Mouse (Mus musculus): Measurements from ENCODE around the gene Kalrn. TPM values are rescaled to one million over a fixed set of nuclear protein-coding genes. Genes with fewer than 3 reads are reported as not detected.

Kalrn gene
- polyA plus RNA-seq, 1 experiment = 309 TPM

DNA sequence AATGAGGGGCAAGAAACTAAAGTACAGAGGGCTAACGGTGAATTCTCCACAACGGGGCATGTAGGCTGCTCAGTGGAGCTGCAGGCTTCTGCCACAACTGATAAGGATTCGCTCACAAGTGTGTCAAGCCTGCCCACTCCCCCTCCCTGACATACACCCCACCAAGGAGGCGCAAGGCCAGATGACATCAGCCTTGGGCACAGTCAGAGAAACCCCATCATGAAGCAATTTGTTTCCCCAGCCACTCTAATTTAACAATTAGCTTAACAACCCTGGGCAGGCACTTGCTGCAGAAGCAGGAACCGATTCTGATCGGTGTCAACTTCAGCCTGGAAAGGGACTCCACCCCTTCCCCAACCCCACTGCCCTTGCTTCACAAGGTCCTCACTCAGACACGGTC is 38.2 kb downstream of the Kalrn start:
- H3K9me3 ChIP-seq = no peaks in the 10 kb centered on the region
- no peak for TF ChIP-seq FLI1 (IDR thresholded peaks at IDR 0.05; ENCODE audit: low read length)
- no peak for TF ChIP-seq GATA1 (IDR thresholded peaks at IDR 0.05; ENCODE audit: borderline replicate concordance, low read length)
- H3K36me3 ChIP-seq (replicated peaks; ENCODE audit: low read length) = no peaks in the 10 kb centered on the region
- peak overlapping the region; percentile 6 for H3K4me3 ChIP-seq (replicated peaks)
- H3K4me1 ChIP-seq = peaks cover 33% of the 10 kb centered on the region
- peaks cover 20% of the 10 kb centered on the region for H3K27me3 ChIP-seq (replicated peaks)

DNA sequence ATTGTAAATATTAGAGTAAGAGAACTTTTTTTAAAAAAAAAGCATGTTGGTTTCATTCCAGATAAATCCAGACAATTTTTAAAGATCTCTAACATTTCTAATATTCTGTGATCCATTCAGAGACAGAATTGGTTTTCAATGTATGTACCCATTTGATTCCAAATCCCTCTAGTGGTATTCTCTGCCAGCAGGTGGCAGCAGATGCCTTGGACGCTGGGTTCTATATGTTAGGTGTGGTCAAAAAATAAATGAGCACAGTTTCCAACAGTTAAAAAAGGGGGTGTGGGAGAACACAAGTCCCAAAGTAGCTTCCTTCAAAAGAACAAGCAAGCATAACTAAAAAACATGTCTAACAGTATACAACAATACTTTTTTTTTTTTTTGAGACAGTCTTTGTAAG is 41.8 kb downstream of the Kalrn start:
- H3K9me3 ChIP-seq = no peaks in the 10 kb centered on the region
- H3K4me1 ChIP-seq = peaks cover 67% of the 10 kb centered on the region
- H3K36me3 ChIP-seq (replicated peaks; ENCODE audit: low read length) = no peaks in the 10 kb centered on the region
- no peak for TF ChIP-seq FLI1 (IDR thresholded peaks at IDR 0.05; ENCODE audit: low read length)
- TF ChIP-seq GATA1 (IDR thresholded peaks at IDR 0.05; ENCODE audit: borderline replicate concordance, low read length) = no peak
- peaks cover 1% of the 10 kb centered on the region for H3K27me3 ChIP-seq (replicated peaks)
- no peak overlapping the region for H3K4me3 ChIP-seq (replicated peaks)

DNA sequence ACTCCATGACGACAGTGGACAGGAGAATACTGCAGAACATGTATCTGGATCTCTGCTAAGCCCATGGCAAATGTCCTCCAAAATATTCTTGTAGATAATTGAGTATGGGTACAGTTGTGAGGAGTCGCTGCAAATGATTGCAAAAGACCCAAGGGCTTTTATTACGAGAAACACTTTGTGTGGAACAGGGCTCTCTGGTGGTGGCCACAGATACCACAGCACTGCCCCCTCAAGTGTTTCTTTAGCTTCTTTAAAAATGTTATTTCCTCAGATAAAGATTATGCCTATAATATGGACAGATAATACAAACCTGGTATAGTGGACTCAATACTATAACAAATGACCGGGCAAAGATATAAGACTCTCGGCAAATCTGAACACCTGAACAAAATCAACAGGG is 43.3 kb downstream of the Kalrn start:
- TF ChIP-seq FLI1 (IDR thresholded peaks at IDR 0.05; ENCODE audit: low read length) = no peak
- no peak overlapping the region for H3K4me3 ChIP-seq (replicated peaks)
- peaks cover 6% of the 10 kb centered on the region for H3K27me3 ChIP-seq (replicated peaks)
- peaks cover 71% of the 10 kb centered on the region for H3K4me1 ChIP-seq
- no peaks in the 10 kb centered on the region for H3K36me3 ChIP-seq (replicated peaks; ENCODE audit: low read length)
- H3K9me3 ChIP-seq = no peaks in the 10 kb centered on the region

DNA sequence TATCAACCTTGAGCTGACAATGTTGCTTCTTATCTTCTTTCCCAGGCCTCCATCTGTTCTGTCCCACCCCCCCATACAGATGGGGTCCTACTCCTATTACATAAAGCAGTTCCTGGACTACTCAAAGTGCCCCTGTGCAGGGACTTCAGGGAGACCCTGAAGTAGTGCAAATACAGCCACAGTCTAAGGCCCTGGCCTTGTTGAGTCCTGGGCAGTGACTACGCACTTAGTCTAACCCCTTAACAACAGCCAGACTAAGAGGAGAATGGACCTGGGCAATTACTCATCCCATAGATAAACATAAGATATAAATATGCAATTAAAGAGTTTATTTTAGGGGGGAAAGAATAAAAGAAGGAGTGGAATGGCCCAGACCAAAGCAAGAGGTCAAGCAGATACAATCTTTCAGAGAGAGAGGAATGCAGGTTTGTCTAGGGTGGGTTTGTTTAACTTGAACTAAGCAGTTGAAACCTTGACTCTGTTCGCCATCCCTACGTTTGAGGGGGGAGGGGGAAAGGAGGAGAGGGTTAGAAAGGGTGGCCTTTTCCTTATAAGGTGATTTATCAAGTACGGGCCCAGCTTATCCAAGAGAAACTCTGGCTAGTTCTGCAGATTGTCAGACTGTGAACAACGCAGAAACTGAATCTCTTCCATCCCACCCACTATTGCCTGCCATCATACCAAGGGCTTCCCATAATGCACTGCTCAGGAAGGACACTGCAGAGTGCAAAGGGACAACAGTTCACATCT is 44.9 kb downstream of the Kalrn start:
- TF ChIP-seq FLI1 (IDR thresholded peaks at IDR 0.05; ENCODE audit: low read length) (no peak), GATA1 (IDR thresholded peaks at IDR 0.05; ENCODE audit: borderline replicate concordance, low read length) (no peak)
- H3K9me3 ChIP-seq = no peaks in the 10 kb centered on the region
- H3K4me1 ChIP-seq = peaks cover 55% of the 10 kb centered on the region
- peaks cover 6% of the 10 kb centered on the region for H3K27me3 ChIP-seq (replicated peaks)
- no peaks in the 10 kb centered on the region for H3K36me3 ChIP-seq (replicated peaks; ENCODE audit: low read length)
- H3K4me3 ChIP-seq (replicated peaks) = no peak overlapping the region

DNA sequence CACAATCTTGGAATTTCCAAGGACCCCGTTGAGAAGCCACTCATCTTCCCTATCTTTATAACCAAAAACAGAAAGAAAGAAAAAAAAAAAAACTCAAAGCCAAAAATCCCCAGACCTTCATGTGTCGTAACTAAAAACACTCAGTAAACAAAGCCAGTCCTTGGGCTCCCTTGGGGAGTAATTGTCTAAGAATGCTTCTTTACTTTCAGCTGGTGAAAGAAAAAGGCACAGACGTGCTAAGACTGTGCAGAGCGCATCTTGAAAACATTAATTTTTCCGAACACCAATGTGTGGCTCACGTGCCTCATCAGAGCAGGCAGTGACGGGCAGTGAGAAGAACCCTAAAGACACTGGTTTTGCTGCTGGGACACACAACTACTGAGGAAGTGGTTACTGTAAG is 47.0 kb downstream of the Kalrn start:
- TF ChIP-seq GATA1 (IDR thresholded peaks at IDR 0.05; ENCODE audit: borderline replicate concordance, low read length) = no peak
- TF ChIP-seq FLI1 (IDR thresholded peaks at IDR 0.05; ENCODE audit: low read length) = no peak
- Histone ChIP-seq H3K36me3 (replicated peaks; ENCODE audit: low read length) (no peaks in the 10 kb centered on the region), H3K4me1 (peaks cover 55% of the 10 kb centered on the region), H3K9me3 (no peaks in the 10 kb centered on the region), H3K27me3 (replicated peaks) (peaks cover 6% of the 10 kb centered on the region), H3K4me3 (replicated peaks) (no peak overlapping the region)

DNA sequence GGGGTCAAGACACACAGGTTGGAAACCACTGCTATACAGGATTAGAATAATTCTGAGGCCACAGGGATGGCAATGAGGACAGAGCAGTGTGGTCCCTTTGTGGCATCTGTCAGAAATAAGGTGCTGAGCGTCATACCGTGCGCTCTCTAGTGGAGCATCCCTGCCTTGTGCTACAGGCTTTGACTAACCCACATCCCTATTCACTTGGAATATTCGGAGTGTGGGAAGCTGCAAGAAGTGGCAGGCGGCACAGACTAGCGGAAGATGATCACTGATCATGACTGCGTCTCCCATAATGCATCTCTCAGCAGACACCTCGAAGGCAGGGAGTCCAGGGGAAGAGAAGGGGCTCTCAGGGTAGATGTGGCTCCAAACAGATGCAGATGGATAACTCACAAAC is 47.5 kb downstream of the Kalrn start:
- no peaks in the 10 kb centered on the region for H3K36me3 ChIP-seq (replicated peaks; ENCODE audit: low read length)
- peaks cover 6% of the 10 kb centered on the region for H3K27me3 ChIP-seq (replicated peaks)

DNA sequence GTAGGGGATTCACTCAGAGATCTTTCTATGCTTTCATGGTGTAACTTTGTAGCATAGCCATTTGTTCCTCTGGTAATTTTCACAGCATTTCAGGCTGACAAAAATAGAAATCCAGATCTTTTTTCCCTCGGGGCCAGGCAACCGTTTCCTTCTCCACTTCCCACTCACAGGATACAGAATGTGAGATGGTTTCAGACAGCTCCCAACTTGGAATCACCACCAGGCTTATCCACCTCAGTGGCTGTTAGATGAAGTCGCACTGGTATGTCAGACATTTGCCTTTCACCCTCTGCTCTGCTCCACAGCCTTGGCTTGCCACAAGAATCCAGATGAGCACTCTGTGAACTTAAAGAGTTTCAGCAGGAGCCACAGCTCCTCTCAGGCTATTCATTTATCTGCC is 48.1 kb downstream of the Kalrn start:
- peaks cover 49% of the 10 kb centered on the region for H3K4me1 ChIP-seq
- H3K36me3 ChIP-seq (replicated peaks; ENCODE audit: low read length) = no peaks in the 10 kb centered on the region
- no peak for TF ChIP-seq GATA1 (IDR thresholded peaks at IDR 0.05; ENCODE audit: borderline replicate concordance, low read length)
- TF ChIP-seq FLI1 (IDR thresholded peaks at IDR 0.05; ENCODE audit: low read length) = no peak
- peaks cover 6% of the 10 kb centered on the region for H3K27me3 ChIP-seq (replicated peaks)
- H3K9me3 ChIP-seq = no peaks in the 10 kb centered on the region
- H3K4me3 ChIP-seq (replicated peaks) = no peak overlapping the region

More for the DNA sequence above, 47.5 kb downstream of the Kalrn start:
- Histone ChIP-seq H3K9me3 (no peaks in the 10 kb centered on the region), H3K4me1 (peaks cover 53% of the 10 kb centered on the region), H3K4me3 (replicated peaks) (no peak overlapping the region)
- TF ChIP-seq GATA1 (IDR thresholded peaks at IDR 0.05; ENCODE audit: borderline replicate concordance, low read length) = no peak
- TF ChIP-seq FLI1 (IDR thresholded peaks at IDR 0.05; ENCODE audit: low read length) = no peak

DNA sequence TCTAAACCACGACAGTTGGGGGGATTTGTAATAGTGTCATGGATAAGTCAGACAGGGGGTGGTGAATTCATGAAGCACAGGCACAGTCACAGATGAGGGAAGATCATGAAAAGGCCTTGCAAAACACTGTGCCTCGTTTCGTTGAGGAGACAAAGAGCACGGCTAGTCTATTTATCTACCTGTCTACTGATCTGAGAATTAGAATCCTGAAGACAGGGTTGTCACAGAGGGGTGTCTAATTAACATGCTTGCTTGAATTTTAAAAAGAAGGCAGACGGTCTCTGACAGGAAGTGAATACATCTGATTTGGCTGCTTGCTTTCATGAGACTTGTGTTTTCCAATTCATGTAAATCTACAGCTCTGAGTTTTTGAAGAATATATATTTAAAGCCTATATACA is 52.3 kb downstream of the Kalrn start:
- Histone ChIP-seq H3K4me3 (replicated peaks) (no peak overlapping the region), H3K4me1 (peaks cover 40% of the 10 kb centered on the region), H3K27me3 (replicated peaks) (peaks cover 5% of the 10 kb centered on the region), H3K36me3 (replicated peaks; ENCODE audit: low read length) (no peaks in the 10 kb centered on the region), H3K9me3 (no peaks in the 10 kb centered on the region)
- TF ChIP-seq FLI1 (IDR thresholded peaks at IDR 0.05; ENCODE audit: low read length) (no peak), GATA1 (IDR thresholded peaks at IDR 0.05; ENCODE audit: borderline replicate concordance, low read length) (no peak)

DNA sequence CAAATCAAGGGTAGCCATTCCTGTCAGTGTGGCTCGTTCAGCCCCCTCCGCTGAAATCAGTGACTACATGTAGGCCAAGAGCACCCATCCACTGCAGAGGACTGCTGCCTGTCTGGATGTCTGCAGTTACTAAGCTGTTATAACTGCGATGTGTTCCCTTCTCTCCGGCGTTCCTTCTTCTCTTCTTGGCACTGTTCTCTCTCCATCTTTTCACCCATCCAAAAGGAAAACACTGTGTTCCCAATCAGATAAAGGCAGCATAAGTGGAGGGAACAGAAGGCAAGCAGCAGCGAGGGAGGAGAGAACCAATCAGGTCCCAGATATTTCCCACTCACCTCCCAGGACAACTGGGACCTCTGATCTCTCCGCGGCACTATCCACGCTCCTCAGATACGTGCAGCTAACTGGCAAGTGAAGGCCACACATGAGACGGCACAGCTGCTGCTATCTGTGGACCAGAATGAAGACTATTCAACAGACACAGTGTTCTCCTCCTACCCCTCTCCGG is 56.4 kb downstream of the Kalrn start:
- H3K4me3 ChIP-seq (replicated peaks) = no peak overlapping the region
- H3K36me3 ChIP-seq (replicated peaks; ENCODE audit: low read length) = no peaks in the 10 kb centered on the region
- no peak for TF ChIP-seq FLI1 (IDR thresholded peaks at IDR 0.05; ENCODE audit: low read length)
- no peak for TF ChIP-seq GATA1 (IDR thresholded peaks at IDR 0.05; ENCODE audit: borderline replicate concordance, low read length)
- H3K27me3 ChIP-seq (replicated peaks) = peaks cover 15% of the 10 kb centered on the region
- no peaks in the 10 kb centered on the region for H3K9me3 ChIP-seq
- peaks cover 69% of the 10 kb centered on the region for H3K4me1 ChIP-seq

DNA sequence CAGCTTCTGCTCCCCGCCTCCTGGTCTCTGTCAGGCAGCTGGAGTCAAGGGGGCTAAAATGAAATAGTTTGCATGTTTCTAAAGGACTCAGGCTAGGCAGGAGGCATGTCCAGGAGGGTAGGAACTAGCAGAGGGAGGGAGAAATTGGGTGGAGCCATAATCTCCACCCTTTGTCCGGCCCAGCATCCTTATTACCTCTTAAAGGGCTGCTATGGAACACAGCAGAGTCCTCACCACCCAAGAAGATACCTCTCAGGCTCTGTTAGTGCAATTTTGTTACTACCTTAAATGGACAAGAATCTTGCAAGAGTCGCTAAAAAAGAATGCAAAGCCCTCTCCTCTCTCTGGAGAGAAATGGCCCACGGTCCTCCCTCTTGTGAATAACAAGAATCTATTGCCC is 57.8 kb downstream of the Kalrn start:
- H3K4me1 ChIP-seq = peaks cover 74% of the 10 kb centered on the region
- peaks cover 17% of the 10 kb centered on the region for H3K27me3 ChIP-seq (replicated peaks)
- H3K36me3 ChIP-seq (replicated peaks; ENCODE audit: low read length) = no peaks in the 10 kb centered on the region
- no peak overlapping the region for H3K4me3 ChIP-seq (replicated peaks)
- no peak for TF ChIP-seq FLI1 (IDR thresholded peaks at IDR 0.05; ENCODE audit: low read length)
- TF ChIP-seq GATA1 (IDR thresholded peaks at IDR 0.05; ENCODE audit: borderline replicate concordance, low read length) = no peak
- H3K9me3 ChIP-seq = no peaks in the 10 kb centered on the region

Data from megakaryocyte, embryonic 14.5 days (primary cell).